Mouse (Mus musculus): ENCODE measurements at regions not wholly inside any gene's neighbourhood (a gene's known extent, or its start where the extent isn't known, plus 50 kb on each side); places are given as distances from the start of the nearest gene placed in this dataset.
"Not testable (repeated sequence)": the region's sequence is repeated elsewhere in the genome, so short reads cannot be mapped to it uniquely, and the experiment has no call there.

- no peak for TF ChIP-seq FLI1 (IDR thresholded peaks at IDR 0.05; ENCODE audit: low read length)
- TF ChIP-seq GATA1 (IDR thresholded peaks at IDR 0.05; ENCODE audit: borderline replicate concordance, low read length), result no peak
Observed at GRCm38 (mm10) chr13:60478301-60478700, 123.4 kb upstream of the Dapk1 start.

GRCm38 (mm10) chr13:60479043-60479861 is 122.5 kb upstream of the Dapk1 start:
- TF ChIP-seq GATA1 (IDR thresholded peaks at IDR 0.05; ENCODE audit: borderline replicate concordance, low read length), result no peak
- TF ChIP-seq FLI1 (IDR thresholded peaks at IDR 0.05; ENCODE audit: low read length), result no peak
- Histone ChIP-seq H3K36me3 (replicated peaks; ENCODE audit: low read length) (no peaks in the 10 kb centered on the region), H3K9me3 (peaks cover 4% of the 10 kb centered on the region), H3K4me3 (replicated peaks) (peak overlapping the region; percentile 38), H3K4me1 (peaks cover 18% of the 10 kb centered on the region), H3K27me3 (replicated peaks) (peaks cover 18% of the 10 kb centered on the region)

More at GRCm38 (mm10) chr13:60478301-60478700, 123.4 kb upstream of the Dapk1 start:
- Histone ChIP-seq H3K4me3 (replicated peaks) (no peak overlapping the region), H3K4me1 (peaks cover 18% of the 10 kb centered on the region), H3K9me3 (no peaks in the 10 kb centered on the region), H3K36me3 (replicated peaks; ENCODE audit: low read length) (no peaks in the 10 kb centered on the region), H3K27me3 (replicated peaks) (peaks cover 20% of the 10 kb centered on the region)

- Histone ChIP-seq H3K4me3 (replicated peaks) (no peak overlapping the region), H3K4me1 (peaks cover 18% of the 10 kb centered on the region), H3K27me3 (replicated peaks) (peaks cover 22% of the 10 kb centered on the region), H3K36me3 (replicated peaks; ENCODE audit: low read length) (no peaks in the 10 kb centered on the region), H3K9me3 (peaks cover 10% of the 10 kb centered on the region)
- TF ChIP-seq FLI1 (IDR thresholded peaks at IDR 0.05; ENCODE audit: low read length) (no peak), GATA1 (IDR thresholded peaks at IDR 0.05; ENCODE audit: borderline replicate concordance, low read length) (no peak)
Observed at GRCm38 (mm10) chr13:60479862-60480730, 121.7 kb upstream of the Dapk1 start.

- Histone ChIP-seq H3K4me3 (replicated peaks) (peak overlapping the region; percentile 65), H3K4me1 (peaks cover 18% of the 10 kb centered on the region), H3K9me3 (peaks cover 10% of the 10 kb centered on the region), H3K36me3 (replicated peaks; ENCODE audit: low read length) (no peaks in the 10 kb centered on the region), H3K27me3 (replicated peaks) (peaks cover 24% of the 10 kb centered on the region)
- no peak for TF ChIP-seq FLI1 (IDR thresholded peaks at IDR 0.05; ENCODE audit: low read length)
- TF ChIP-seq GATA1 (IDR thresholded peaks at IDR 0.05; ENCODE audit: borderline replicate concordance, low read length), result no peak
Observed at GRCm38 (mm10) chr13:60480731-60481431, 120.9 kb upstream of the Dapk1 start.

- not testable (repeated sequence) for H3K4me3 ChIP-seq (replicated peaks); H3K36me3 ChIP-seq (replicated peaks; ENCODE audit: low read length)
- Histone ChIP-seq H3K27me3 (replicated peaks) (peaks cover 20% of the 10 kb centered on the region), H3K4me1 (peaks cover 18% of the 10 kb centered on the region), H3K9me3 (peaks cover 13% of the 10 kb centered on the region)
Observed at GRCm38 (mm10) chr13:60481451-60481850, 120.3 kb upstream of the Dapk1 start.

GRCm38 (mm10) chr13:60481946-60482345 is 119.8 kb upstream of the Dapk1 start:
- no peak for TF ChIP-seq GATA1 (IDR thresholded peaks at IDR 0.05; ENCODE audit: borderline replicate concordance, low read length)
- no peak for TF ChIP-seq FLI1 (IDR thresholded peaks at IDR 0.05; ENCODE audit: low read length)
- peaks cover 18% of the 10 kb centered on the region for H3K4me1 ChIP-seq
- peaks cover 15% of the 10 kb centered on the region for H3K27me3 ChIP-seq (replicated peaks)
- no peak overlapping the region for H3K4me3 ChIP-seq (replicated peaks)
- no peaks in the 10 kb centered on the region for H3K36me3 ChIP-seq (replicated peaks; ENCODE audit: low read length)
- peaks cover 15% of the 10 kb centered on the region for H3K9me3 ChIP-seq

- no peak for TF ChIP-seq GATA1 (IDR thresholded peaks at IDR 0.05; ENCODE audit: borderline replicate concordance, low read length)
- TF ChIP-seq FLI1 (IDR thresholded peaks at IDR 0.05; ENCODE audit: low read length), result no peak
- Histone ChIP-seq H3K4me1 (peaks cover under 1% of the 10 kb centered on the region; the same call in 1 of the 2 replicates), H3K9me3 (peaks cover 37% of the 10 kb centered on the region), H3K4me3 (replicated peaks) (no peak overlapping the region), H3K36me3 (replicated peaks; ENCODE audit: low read length) (no peaks in the 10 kb centered on the region), H3K27me3 (replicated peaks) (peaks cover 10% of the 10 kb centered on the region)
Observed at GRCm38 (mm10) chr13:60486105-60486504, 115.6 kb upstream of the Dapk1 start.

- Histone ChIP-seq H3K36me3 (replicated peaks; ENCODE audit: low read length) (no peaks in the 10 kb centered on the region), H3K9me3 (peaks cover 37% of the 10 kb centered on the region), H3K4me1 (no peaks in the 10 kb centered on the region; the same call in 1 of the 2 replicates), H3K4me3 (replicated peaks) (no peak overlapping the region), H3K27me3 (replicated peaks) (peaks cover 10% of the 10 kb centered on the region)
- TF ChIP-seq GATA1 (IDR thresholded peaks at IDR 0.05; ENCODE audit: borderline replicate concordance, low read length) (no peak), FLI1 (IDR thresholded peaks at IDR 0.05; ENCODE audit: low read length) (no peak)
Observed at GRCm38 (mm10) chr13:60486871-60487270, 114.9 kb upstream of the Dapk1 start.

GRCm38 (mm10) chr13:60488131-60488883 is 113.4 kb upstream of the Dapk1 start:
- TF ChIP-seq FLI1 (IDR thresholded peaks at IDR 0.05; ENCODE audit: low read length) (no peak), GATA1 (IDR thresholded peaks at IDR 0.05; ENCODE audit: borderline replicate concordance, low read length) (no peak)
- H3K9me3 ChIP-seq, result peaks cover 40% of the 10 kb centered on the region
- H3K4me3 ChIP-seq (replicated peaks), result no peak overlapping the region
- no peaks in the 10 kb centered on the region; the same call in 1 of the 2 replicates for H3K4me1 ChIP-seq
- peaks cover 10% of the 10 kb centered on the region for H3K27me3 ChIP-seq (replicated peaks)
- no peaks in the 10 kb centered on the region for H3K36me3 ChIP-seq (replicated peaks; ENCODE audit: low read length)

Data from megakaryocyte, embryonic 14.5 days (primary cell).